Mouse (Mus musculus): ENCODE measurements at regions not wholly inside any gene's neighbourhood (a gene's known extent, or its start where the extent isn't known, plus 50 kb on each side); places are given as distances from the start of the nearest gene placed in this dataset.

DNA sequence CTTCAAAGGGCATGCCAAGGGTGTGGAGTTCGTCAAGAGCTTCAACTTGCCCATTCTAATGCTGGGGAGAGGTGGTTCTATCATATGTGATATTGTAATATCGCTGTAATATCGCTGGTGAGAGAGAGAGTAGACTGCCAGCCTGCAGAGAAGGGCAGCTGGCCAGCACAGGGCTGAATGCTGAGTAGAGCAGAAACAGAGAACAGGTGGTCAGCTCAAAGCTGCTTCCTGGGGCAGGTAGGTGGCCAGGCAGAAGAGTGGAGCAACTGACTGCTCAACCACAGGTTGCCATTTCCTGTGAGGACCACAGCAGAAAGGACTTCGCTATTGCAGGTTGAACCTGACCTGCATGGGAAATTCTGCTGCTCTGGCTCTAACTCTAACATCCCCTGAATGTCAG, 108.5 kb upstream of the Hs6st1 start:
- TF ChIP-seq TAL1 (IDR thresholded peaks at IDR 0.05; ENCODE audit: low read length): no peak
- no peak for TF ChIP-seq GATA1 (IDR thresholded peaks at IDR 0.05; ENCODE audit: low read length)

Data from erythroblast, embryonic 14.5 days (primary cell).